Mouse (Mus musculus): Measurements from ENCODE around the gene Crygn.

The Crygn gene

GRCm38 (mm10) chr5:24747533-24747932 is 10.3 kb downstream of the Crygn start:
- no peak for DNase-seq (ENCODE audit: low read depth, low spot score)

- no peak for DNase-seq (ENCODE audit: low read depth, low spot score)
Measured at GRCm38 (mm10) chr5:24743956-24744355, 13.9 kb downstream of the Crygn start.

DNA sequence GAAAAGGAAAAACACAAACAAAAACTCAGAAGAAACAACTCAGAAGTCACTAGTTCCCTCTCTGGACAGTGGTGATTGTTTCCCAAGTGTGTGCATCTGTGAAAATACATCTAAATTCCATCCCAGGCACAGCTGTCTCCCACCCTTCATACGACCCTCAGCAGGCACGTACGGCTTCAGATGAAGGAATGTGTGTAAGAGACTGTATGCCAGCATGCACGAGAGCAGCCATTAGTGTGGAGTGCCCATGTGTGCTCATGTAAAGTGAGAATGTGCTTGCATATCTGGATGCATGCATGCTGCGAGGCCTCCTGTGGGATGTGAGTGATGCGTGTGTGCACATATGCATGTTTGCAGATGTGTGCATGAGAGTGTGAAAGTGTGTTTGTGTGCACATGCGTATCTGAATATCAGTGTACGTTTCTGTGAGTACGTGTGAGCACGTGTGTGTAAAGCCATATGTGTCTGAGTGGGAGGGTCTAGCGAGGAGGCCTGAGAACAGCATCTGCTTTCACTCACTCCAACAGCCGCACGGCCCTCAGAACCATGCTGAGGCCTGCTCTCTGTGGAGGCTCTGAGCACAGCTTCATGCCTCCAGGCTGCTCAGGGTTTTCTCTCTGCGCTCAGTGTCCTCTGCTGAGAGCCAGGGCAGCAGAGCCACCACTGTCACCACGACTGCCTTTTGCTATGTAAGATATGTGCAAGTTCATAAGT is 16.5 kb downstream of the Crygn start:
- DNase-seq (ENCODE audit: low read depth, low spot score) = no peak

GRCm38 (mm10) chr5:24739141-24739753 is 18.6 kb downstream of the Crygn start:
- DNase-seq (ENCODE audit: low read depth, low spot score) = no peak

DNA sequence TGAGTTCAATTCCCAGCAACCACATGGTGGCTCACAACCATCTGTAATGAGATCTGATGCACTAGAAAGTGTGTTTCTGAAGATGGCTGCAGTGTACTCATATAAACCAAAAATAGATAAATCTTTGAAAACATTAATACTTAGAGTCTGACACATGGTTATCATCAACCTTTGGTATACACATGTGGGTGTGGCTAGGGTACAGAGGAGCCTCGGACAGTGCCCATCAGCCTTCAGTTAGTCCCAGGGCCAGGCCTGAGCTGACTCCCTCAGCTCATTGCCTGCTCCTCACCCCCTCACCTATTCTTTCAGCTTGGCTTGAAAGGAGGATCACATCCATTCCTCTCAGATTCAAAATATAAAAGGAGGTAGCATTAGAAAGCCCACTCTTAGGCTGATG is 19.3 kb downstream of the Crygn start:
- DNase-seq (ENCODE audit: low read depth, low spot score) = no peak

DNA sequence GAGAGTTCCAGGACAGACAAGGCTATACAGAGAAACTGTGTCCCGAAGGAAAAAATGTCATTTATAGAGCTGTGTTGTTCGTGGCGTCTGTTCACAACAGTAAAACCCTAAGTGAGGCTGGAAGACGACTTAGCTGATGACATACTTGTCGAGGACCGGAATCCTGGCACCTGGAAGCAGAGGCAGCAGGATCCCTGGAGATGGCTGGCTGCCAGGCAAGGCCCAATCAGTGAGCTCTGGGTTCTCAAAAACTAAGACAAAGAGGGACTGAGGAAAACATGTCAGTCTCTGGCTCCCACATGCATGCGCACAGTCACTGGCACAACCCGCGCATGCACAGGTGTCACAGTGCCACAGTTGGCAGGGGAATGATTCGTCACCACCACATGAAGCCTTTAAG is 20.2 kb downstream of the Crygn start:
- no peak for DNase-seq (ENCODE audit: low read depth, low spot score)

DNA sequence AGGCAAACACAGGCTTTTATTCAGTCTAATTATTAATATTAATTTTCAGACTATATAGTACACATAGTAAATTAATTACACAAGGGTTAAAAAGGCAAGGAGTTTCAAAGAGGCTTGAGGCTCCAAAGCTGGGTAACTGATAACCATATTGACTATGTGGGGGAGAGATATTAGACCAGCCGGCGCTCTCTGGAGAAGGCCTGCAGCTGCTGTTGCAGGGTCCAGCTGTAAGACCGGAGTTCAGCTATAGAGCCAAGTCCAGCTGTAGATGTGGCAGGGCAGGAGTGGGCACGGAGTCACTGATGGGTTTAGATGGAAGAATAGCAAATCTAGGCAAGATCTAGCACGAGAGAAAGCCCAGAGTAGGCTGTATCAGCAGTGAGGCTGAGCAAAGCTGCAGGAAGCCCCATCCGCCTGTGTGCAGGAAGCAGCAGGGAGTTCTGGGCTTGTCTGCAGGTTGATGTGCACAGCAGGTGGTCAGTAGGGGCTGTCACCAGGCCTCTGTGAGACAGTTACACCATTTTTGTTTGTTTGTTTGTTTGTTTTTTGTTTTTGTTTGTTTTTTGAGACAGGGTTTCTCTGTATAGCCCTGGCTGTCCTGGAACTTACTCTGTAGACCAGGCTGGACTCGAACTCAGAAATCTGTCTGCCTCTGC is 23.9 kb downstream of the Crygn start:
- no peak for DNase-seq (ENCODE audit: low read depth, low spot score)

- DNase-seq (ENCODE audit: low read depth, low spot score) = no peak
Measured at GRCm38 (mm10) chr5:24733134-24733533, 24.7 kb downstream of the Crygn start.

GRCm38 (mm10) chr5:24730986-24731385 is 26.8 kb downstream of the Crygn start:
- no peak for DNase-seq (ENCODE audit: low read depth, low spot score)

DNA sequence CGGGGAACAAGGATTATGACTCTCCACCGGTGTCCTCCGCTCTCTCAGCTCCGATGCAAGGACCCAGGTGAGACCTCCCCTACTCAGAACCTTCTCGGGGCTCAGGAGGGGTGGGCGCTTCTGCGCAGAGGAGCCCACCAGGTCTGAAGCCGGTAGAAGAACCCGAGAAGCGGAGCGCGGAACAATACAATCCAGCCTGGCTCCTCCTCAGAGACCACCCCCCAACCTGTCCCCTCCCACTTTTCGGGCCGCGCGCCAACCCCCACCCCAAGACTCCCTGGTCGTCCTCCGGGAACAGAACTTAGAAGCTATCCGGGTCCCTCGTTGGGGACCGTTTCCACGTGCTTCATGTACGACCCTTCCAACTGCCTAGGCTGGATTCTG is 27.3 kb downstream of the Crygn start, which contains the start of gene Wdr86:
Wdr86 (minus strand) TSS at position 240 of the 384 bp plus-strand sequence.
- no peak for DNase-seq (ENCODE audit: low read depth, low spot score)

- no peak for DNase-seq (ENCODE audit: low read depth, low spot score)
Measured at GRCm38 (mm10) chr5:24729797-24730487, 27.9 kb downstream of the Crygn start.

DNA sequence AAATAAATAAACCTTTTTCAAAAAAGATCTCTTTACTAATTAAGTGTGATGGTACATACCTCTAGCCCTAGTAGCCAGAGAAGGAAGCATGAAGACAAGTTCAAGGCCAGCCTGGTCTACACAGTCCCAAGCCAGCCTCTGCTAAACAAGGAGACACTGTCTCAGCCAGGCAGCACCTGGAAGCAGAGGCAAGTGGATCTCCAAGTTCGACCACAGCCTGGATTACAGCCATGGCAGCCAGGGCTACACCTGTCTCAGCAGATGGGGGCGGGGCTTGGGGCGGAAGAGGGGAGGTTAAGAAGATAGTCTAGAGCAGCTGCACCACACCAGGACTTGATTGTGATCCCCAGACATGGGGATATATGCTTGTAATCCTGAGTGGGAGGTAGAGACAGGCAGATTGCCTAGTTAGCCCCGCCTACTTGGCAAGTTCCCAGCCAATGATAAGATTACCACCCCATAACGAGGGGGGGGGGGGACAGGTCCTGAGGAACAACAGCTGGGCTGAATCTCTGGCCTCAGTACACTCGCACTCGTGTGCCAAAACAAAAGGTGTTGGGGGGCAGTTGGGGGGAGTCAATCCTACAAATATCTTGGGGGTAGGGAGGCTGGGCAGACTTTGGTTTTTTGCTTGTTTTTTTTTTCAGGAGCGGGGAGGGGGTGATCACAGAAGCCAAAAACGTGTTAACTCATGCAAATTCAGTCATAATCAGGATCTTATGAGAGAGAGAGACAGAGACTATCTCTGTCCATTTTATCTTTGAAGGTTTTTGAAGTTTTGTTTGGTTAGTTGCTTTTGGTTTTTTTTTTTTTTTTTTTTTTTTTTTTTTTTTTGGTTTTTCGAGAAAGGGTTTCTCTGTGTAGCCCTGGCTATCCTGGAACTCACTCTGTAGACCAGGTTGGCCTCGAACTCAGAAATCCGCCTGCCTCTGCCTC is 30.6 kb downstream of the Crygn start:
- no peak for DNase-seq (ENCODE audit: low read depth, low spot score)

DNA sequence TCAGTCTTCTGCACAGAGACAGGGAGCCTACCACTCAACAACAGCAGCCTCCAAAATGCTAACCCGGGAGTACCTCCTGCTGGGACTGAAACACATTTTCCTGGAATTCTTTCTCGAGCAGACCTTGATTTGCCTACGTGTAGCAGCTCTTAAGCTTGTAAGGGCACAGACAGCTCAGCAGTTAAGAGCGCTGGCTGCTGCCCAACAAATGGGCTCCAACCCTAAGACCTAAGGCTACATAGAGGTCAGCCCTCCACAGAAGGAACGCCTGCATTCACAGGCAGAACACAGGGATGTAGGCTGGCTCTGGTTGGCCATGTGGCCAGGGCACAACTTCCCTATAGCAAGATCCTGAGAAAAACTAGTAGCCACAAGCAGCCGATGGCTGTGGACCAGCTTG is 31.9 kb downstream of the Crygn start:
- no peak for DNase-seq (ENCODE audit: low read depth, low spot score)

DNA sequence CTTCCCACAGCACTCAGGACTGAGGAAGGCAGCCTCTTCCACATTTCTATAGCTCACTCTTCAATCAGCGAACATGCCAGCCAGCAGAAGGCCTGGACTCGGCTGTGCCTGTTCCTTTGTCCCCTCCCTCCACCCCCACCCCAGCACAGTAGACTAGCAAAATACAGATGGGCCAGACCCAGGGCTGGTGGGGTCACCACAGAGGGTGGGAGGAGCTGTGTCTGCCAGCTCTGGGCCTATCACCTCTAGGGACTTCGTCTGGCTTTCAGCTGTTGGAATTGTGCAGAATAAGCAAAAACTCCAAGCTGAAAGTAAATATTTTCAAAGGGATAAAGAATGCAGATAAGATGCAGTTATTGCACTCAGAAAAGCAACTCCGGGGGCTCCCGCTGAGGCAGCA is 33.0 kb downstream of the Crygn start:
- DNase-seq (ENCODE audit: low read depth, low spot score) = no peak

DNA sequence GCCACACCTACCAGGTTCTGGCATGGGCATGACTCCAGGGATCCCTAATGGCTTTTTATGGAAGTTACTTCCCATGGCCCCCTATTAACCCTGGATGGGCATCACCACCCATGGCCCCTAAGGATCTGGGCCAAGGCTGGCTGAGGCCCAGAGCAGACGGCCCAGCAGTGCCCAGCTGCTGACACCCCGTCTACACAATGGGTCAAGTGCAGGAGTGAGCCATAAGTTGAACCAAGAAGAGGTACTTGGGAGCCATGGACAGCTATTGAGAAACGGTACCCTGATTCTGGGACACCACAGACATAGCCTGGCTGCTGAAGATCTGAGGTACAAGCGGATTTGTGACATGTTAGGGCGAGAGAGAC is 33.6 kb downstream of the Crygn start:
- no peak for DNase-seq (ENCODE audit: low read depth, low spot score)

DNA sequence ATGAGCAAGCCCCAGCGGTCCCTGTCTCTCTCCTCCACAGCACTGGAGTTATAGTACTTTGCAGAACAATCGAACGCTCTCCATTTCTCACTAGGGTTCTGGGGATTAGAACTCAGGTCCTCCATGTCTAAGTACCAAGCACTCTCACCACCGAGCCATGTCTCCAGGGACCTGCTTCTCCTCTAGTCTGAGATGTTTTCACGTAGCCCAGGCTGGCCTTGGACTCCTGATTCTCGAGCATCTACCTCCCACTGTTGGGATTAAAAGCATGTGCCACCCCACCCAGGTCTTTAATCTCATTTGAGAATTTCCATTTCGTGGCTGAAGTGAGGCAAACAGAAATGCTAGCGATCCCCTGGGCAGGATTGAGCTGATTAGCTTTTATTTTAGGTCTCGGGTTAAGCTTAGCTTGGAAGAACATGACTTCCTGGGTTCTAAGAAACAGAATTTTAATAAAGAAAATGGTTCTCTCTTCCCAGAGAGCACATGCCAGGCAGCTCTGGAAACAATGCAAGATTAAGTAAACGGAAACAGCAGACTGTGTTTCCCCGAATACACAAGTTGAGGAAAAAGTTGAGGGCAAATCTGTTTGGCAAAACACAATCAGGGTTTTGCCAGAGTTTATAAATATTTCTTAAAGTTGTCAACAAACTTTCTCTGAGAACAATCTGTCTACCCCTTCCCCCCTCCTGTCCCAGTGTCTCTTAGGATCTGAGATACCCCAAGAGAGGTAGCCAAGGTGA is 34.1 kb downstream of the Crygn start:
- DNase-seq (ENCODE audit: low read depth, low spot score) = no peak

DNA sequence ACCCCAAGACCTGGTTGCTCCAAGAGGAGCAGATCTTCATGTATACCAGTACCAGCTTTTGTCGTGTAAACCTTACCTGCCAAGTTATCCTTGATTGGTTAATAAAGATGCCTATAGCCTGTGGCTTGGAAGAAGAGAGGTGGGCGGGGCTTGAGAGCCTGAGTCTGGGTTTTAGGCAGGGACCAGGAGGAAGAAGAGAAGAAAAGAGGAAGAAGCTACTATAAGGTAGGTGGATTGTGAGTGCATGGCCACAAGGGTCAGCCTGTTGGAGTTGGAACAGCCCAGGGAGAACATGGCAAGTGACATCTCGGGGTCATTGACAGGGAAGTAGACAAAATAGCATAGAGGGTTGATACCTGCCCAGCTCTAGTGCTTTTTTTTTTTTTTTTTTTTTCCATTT is 38.0 kb downstream of the Crygn start:
- no peak for DNase-seq (ENCODE audit: low read depth, low spot score)

GRCm38 (mm10) chr5:24718076-24718475 is 39.7 kb downstream of the Crygn start:
- DNase-seq (ENCODE audit: low read depth, low spot score) = no peak

DNA sequence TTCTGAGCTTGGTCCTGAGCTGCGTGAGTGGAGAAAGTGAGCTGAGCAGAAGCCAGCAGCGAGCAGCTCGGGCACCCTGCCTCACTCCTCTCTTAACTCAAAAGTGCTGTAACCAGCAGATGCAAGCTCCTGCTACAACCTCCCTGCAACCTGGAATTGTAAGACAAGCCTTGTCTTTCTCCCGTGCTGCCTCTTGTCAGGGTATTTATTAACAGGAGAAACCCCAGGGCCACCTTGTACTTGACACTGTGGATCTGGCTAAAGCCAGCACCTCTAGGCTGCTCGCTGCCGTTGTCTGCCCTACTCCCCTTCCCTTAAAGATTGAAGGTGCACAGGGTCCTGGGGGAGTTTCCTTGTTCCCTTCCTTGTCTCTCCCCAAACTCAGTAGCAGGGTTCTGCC is 43.8 kb downstream of the Crygn start:
- DNase-seq (ENCODE audit: low read depth, low spot score) = no peak

GRCm38 (mm10) chr5:24713199-24713598 is 44.6 kb downstream of the Crygn start:
- no peak for DNase-seq (ENCODE audit: low read depth, low spot score)

DNA sequence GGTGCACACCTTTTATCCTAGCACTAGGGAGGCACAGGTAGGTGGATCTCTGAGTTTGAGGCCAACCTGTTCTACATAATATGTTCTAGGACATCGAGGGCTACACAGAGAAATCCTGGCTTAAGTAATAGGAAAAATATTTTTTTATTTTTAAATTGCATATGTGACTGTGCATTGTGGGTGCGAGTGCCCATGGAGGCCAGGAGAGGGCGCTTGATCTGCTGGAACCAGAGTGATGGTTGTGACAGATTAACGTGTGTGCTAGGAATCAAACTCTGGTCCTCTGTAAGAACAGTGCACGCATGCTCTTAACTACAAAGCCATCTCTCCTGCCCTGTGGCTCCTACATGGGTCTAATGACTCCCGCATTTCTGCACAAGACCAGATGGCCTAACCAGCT is 46.2 kb downstream of the Crygn start:
- no peak for DNase-seq (ENCODE audit: low read depth, low spot score)
